Mouse (Mus musculus) E14TG2a.4 (cell line): ENCODE measurements around the gene Ormdl3.
A peak's percentile ranks its signal among the peaks of the same experiment; 100 is the strongest.

Experiments used
- H3K27me3 ChIP-seq: 2 replicates; pipeline ENCODE4 v1.6.1; 2014; ENCODE audit warnings: low read length, control low read depth; ENCODE audit not compliant: insufficient read depth
- H3K36me3 ChIP-seq: 2 replicates; pipeline ENCODE4 v1.6.1; 2014; ENCODE audit warnings: low read length, control low read depth; ENCODE audit not compliant: insufficient read depth
- H3K4me1 ChIP-seq: replicated peaks from 2 replicates; pipeline ENCODE4 v1.6.1; 2014; ENCODE audit warnings: low read depth, low read length, control low read depth
- H3K4me3 ChIP-seq: replicated peaks from 2 replicates; pipeline ENCODE4 v1.5.1; 2014; ENCODE audit warnings: mild to moderate bottlenecking, low read length
- H3K9me3 ChIP-seq: 2 replicates; pipeline ENCODE4 v1.6.1; 2014; ENCODE audit warnings: low read length, control low read depth
- CTCF ChIP-seq: conservative IDR thresholded peaks from 2 replicates; pipeline ENCODE4 v1.5.1; 2014; ENCODE audit warnings: low read length
- NANOG ChIP-seq: IDR thresholded peaks from 2 replicates; pipeline ENCODE4 v1.6.1; 2014; ENCODE audit warnings: borderline replicate concordance, low read length, mixed read lengths
- POU5F1 ChIP-seq: IDR thresholded peaks from 2 replicates; pipeline ENCODE4 v1.6.1; 2014; ENCODE audit warnings: low read length, borderline replicate concordance

The Ormdl3 gene

DNA sequence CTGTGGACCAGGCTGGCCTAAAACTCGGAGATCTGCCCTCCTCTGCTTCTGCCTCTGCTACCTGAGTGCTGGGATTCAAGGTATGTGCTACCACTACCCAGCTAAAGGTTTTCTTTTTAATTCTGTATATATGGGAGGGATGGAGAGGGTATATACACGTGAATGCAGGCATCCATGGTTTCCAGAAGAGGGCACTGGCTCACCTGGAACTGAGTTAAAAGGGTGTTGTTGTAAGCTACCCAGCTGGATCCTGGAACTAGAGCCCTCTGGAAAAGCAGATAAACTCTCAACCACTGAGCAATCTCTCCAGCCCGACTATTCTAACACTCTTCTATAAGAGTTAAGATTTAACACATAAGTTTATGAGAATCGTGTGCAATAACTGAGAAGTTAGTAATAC is 37.8 kb downstream of the Ormdl3 start:
- Histone ChIP-seq H3K4me1 (peaks cover 14% of the 10 kb centered on the region), H3K9me3 (peaks cover 3% of the 10 kb centered on the region; the same call in 1 of the 2 replicates), H3K27me3 (peaks cover 61% of the 10 kb centered on the region), H3K4me3 (no peak overlapping the region), H3K36me3 (no peaks in the 10 kb centered on the region)
- TF ChIP-seq CTCF (no peak), NANOG (no peak), POU5F1 (no peak)

DNA sequence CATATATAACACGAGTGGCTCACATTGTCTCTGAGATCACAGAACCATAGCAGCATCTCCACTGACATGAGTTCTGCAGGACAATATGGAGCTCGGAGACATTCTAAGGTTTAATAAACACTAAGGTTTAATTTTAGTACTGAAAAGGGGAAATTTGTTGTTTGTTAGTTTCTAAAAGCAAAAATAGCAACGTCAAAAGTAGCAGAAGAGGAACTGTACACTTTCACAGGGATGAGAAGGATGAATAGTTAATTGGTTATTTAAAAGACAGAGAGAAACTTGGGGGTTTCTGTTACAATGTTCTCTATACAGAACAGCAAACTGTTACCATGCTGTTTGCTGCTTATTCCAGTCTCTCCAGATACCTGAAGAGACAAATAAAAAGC is 39.9 kb downstream of the Ormdl3 start:
- Histone ChIP-seq H3K36me3 (no peaks in the 10 kb centered on the region), H3K4me1 (peaks cover 14% of the 10 kb centered on the region), H3K27me3 (peaks cover 76% of the 10 kb centered on the region), H3K4me3 (no peak overlapping the region), H3K9me3 (peaks cover 3% of the 10 kb centered on the region; the same call in 1 of the 2 replicates)
- TF ChIP-seq NANOG, result no peak
- no peak for TF ChIP-seq POU5F1
- TF ChIP-seq CTCF, result no peak

DNA sequence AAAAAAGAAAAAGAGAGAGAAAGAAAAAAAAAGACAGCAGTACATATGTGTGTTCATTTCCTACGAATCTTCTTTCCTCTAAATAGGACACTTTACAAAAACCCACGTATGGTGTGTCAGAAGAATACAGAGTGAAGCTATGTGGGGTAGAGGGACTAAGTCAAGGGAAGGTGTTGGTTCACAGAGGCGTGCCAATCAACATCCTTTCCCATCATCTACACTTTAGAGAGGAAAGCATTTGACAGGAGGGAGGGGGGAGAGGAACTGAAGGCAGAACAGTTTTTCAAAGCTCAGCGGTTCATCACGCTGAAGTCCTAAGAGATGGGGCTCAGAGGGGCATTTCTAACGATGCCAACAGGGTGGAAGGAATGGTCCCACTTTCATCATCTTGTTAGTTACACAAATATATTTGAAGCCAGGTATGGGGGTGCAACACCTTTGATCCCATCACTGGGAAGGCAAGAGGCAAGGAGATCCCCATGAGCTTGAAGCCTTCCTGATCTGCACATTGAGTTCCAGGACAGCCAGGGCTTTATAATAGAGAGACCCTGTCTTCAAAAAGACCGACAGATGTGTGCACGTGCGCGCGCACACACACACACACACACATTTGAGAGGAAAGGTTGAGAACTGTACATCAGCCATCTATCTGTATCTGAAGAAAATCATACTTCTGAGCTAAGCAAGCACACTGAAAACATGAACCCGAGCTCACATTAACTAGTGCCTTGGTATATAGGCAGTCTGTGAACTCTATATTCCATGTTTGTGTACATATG is 40.5 kb downstream of the Ormdl3 start:
- Histone ChIP-seq H3K4me3 (no peak overlapping the region), H3K4me1 (peaks cover 12% of the 10 kb centered on the region), H3K27me3 (peaks cover 81% of the 10 kb centered on the region), H3K36me3 (no peaks in the 10 kb centered on the region), H3K9me3 (peaks cover 3% of the 10 kb centered on the region; the same call in 1 of the 2 replicates)
- no peak for TF ChIP-seq CTCF
- no peak for TF ChIP-seq POU5F1
- TF ChIP-seq NANOG, result no peak

DNA sequence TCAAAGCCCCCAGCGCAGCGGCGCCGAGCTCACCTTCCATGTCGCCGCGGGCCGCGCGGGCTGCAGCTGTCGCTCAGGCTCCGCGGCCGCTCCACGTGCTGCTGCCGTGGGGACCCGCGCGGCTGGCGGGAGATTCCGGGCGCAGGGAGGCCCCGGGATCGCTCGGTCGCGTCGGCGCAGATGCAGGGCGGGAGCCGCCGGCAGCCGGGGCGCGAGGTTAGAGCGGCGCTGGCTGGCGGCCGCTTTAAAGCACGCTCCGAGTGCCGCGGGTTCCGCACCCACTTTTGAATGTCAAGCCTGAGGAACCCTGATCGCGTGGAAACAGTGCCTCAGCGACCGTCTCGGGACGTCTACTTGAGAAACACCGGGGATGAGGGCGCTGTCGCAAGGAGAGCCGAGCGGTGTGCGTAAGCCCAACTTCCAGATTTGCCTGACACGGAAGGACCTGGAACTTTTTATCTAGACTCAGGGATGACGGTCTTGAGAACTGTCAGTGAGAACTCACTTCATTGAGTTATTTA is 41.4 kb downstream of the Ormdl3 start, which contains the start of gene Ikzf3:
Gene Ikzf3 (minus strand): TSS at position 321 of the 521 bp plus-strand sequence.
- peaks cover 87% of the 10 kb centered on the region for H3K27me3 ChIP-seq
- peak within 1 kb of the TSS; percentile 76 for H3K4me3 ChIP-seq
- TF ChIP-seq CTCF (no peak), POU5F1 (no peak), NANOG (no peak)
- H3K4me1 ChIP-seq, result peaks cover 7% of the 10 kb centered on the region
- peaks cover 3% of the 10 kb centered on the region; the same call in 1 of the 2 replicates for H3K9me3 ChIP-seq
- no peaks in the 10 kb centered on the region for H3K36me3 ChIP-seq

DNA sequence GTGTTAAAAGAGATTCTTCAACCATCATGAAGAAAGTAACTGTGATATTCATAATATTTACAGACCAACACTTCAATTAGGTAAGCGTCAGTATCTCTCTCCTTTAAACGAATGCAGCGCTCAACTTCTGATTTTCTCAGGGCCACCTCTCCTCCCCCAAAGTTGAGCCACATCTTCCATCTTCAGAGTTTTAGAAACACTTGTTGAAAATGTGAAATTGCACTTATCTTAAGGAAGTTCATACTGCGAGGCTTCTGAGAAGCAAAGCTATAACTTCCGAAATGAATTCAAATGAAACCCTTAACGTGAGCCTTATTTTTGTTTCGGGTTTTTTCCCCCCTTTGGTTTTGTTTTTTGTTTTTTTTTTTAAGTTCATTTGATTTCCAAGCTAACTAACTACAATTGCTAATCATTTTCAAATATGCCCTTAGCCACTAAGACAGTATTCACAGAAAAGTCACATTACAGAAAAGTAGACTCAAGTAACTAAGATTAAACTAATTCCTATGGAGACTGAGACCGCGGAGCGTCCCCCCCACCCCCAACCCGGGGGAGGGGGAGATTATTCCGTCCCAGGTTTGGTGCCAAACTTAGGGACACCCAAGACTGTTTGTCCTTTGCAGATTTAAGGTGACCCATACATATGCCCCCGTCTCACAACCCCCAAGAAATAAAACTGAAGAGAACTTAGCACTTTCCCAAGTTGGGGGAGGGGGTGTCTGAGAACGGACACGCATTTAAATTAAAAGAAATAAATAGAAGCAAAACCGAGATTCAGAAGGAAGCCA is 42.1 kb downstream of the Ormdl3 start:
- Histone ChIP-seq H3K9me3 (peaks cover 6% of the 10 kb centered on the region), H3K4me3 (peak overlapping the region; percentile 76), H3K36me3 (no peaks in the 10 kb centered on the region), H3K4me1 (peaks cover under 1% of the 10 kb centered on the region; the same call in 1 of the 2 replicates), H3K27me3 (peaks cover 80% of the 10 kb centered on the region)
- no peak for TF ChIP-seq CTCF
- TF ChIP-seq POU5F1, result no peak
- TF ChIP-seq NANOG, result no peak

DNA sequence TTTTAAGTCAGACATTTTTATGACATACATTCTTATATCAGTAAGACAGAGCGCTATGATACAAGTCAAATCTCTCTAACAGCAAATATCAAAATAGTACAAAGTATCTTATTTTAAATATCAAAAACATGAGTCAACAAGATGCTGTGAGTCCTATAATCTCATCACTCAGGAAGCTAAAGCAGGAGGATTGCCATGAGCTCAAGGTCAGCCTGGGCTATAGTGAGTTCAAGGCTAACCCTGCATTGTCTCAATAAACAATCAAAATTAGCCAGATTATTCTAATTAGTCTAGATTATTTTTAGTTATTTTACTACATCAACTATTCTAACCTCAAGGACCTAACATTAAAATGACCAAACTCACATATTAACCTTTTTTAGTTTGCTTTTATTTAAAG is 43.8 kb downstream of the Ormdl3 start:
- H3K4me3 ChIP-seq, result no peak overlapping the region
- H3K36me3 ChIP-seq, result no peaks in the 10 kb centered on the region
- peaks cover 10% of the 10 kb centered on the region for H3K9me3 ChIP-seq
- no peak for TF ChIP-seq CTCF
- TF ChIP-seq NANOG, result no peak
- TF ChIP-seq POU5F1, result no peak
- peaks cover 65% of the 10 kb centered on the region for H3K27me3 ChIP-seq
- H3K4me1 ChIP-seq, result no peaks in the 10 kb centered on the region; the same call in 1 of the 2 replicates

DNA sequence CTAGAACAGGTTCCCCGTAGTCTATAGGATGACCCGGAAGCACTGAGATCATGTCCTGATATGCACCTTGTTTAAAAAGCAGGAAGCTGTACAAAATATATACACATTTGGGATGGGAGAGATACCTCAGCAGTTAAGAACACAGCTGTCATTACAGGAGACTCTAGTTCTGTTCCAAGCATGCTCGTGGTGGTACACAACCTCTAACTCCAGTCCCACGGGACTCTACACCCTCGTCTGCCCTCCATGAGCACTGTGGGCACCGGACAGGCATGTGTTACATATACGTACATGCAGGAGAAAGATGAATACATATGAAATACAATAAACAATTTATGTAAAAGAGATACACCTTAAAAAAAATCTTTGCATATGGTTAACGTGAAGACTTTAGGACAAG is 44.6 kb downstream of the Ormdl3 start:
- TF ChIP-seq POU5F1 (no peak), NANOG (no peak), CTCF (no peak)
- no peaks in the 10 kb centered on the region for H3K36me3 ChIP-seq
- peaks cover 10% of the 10 kb centered on the region for H3K9me3 ChIP-seq
- H3K4me3 ChIP-seq, result no peak overlapping the region
- H3K4me1 ChIP-seq, result no peaks in the 10 kb centered on the region; the same call in 1 of the 2 replicates
- H3K27me3 ChIP-seq, result peaks cover 56% of the 10 kb centered on the region

DNA sequence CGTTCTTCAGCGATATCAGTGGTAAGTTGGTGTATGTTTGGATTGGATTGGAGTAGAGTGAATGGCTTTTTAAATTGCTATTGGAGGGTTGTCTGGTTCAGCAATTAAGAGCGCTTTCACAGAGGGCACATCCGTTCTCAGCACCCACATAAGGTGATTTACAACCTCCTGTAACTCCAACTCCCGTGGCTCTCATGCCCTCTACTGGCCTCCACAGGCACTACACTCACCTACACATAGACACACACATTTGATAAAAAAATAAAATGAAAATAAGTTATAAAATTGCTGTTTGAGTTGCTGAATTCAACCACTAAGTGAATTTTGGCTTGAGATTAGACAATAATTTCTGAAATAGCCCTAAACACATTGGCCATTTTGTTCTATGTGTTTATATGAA is 46.8 kb downstream of the Ormdl3 start:
- H3K4me3 ChIP-seq, result no peak overlapping the region
- H3K9me3 ChIP-seq, result peaks cover 10% of the 10 kb centered on the region
- no peaks in the 10 kb centered on the region for H3K4me1 ChIP-seq
- H3K36me3 ChIP-seq, result no peaks in the 10 kb centered on the region
- TF ChIP-seq CTCF, result peak; percentile 85
- TF ChIP-seq NANOG, result no peak
- peaks cover 34% of the 10 kb centered on the region for H3K27me3 ChIP-seq
